Mouse (Mus musculus) heart, adult 8-10 months (tissue): ENCODE measurements around the gene Spock1. TPM values are rescaled to one million over a fixed set of nuclear protein-coding genes. Genes with fewer than 3 reads are reported as not detected.

ENCODE experiments used
- DNase-seq: peaks from one replicate; pipeline ENCODE4 v3.0.0; 2022; ENCODE audit warnings: low spot score
- total RNA-seq, 4 experiments: library from RNA; stranded (reverse); gene quantifications; 2 replicates each; pipeline ENCODE4 v1.2.4; 2022

Gene Spock1
- total RNA-seq, 4 experiments from 2014 or later = 0.25 to 0.53 (median 0.27) TPM; not detected in 1

GRCm38 (mm10) chr13:57865029-57865428 is 43.1 kb downstream of the Spock1 start:
- DNase-seq = no peak

GRCm38 (mm10) chr13:57858491-57858890 is 49.6 kb downstream of the Spock1 start:
- DNase-seq = no peak

- DNase-seq = no peak
Observed at GRCm38 (mm10) chr13:57857016-57857415, 51.1 kb downstream of the Spock1 start.

GRCm38 (mm10) chr13:57856311-57856853 is 51.8 kb downstream of the Spock1 start:
- DNase-seq = no peak

GRCm38 (mm10) chr13:57855766-57856165 is 52.4 kb downstream of the Spock1 start:
- DNase-seq = no peak

DNA sequence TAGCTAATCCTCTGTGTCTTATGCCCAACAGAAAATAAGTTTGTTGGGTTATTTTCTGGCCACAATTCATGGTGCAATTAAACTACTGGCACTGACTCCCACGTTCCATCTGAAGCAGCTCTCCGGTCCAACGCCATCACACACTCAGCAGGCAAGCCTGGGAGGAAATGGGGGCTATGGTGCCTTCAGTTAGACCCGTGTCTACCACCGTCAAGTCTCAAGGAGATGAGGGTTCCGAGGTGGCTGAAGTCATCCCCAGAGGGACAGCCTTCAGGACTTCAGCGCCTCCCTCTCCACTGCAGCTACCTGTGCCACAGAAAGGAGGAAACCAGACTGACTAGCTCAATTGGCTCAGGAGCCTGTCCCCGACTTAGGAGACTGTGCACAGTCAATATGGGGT is 53.7 kb downstream of the Spock1 start:
- DNase-seq = no peak

- DNase-seq = no peak
Observed at GRCm38 (mm10) chr13:57853621-57854020, 54.5 kb downstream of the Spock1 start.

DNA sequence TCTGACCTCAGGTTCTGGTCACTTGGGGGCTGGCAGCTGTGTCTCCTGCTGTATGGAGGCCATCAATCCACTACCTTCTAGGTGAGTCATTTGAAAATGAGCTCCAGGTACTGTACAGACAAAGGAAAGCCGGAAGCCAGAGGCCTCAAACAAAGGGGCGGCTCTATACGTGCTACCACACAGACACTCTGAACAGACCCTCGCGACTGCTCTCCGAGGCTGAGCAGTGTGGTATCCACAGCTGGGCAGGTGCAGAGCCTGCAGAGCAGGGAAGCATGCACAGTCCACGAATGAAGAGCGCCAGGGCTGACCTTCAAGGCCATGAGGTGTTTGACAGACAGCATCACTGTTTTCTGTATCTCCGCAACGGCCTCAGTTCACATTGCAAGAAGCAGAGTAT is 55.0 kb downstream of the Spock1 start:
- DNase-seq = no peak

DNA sequence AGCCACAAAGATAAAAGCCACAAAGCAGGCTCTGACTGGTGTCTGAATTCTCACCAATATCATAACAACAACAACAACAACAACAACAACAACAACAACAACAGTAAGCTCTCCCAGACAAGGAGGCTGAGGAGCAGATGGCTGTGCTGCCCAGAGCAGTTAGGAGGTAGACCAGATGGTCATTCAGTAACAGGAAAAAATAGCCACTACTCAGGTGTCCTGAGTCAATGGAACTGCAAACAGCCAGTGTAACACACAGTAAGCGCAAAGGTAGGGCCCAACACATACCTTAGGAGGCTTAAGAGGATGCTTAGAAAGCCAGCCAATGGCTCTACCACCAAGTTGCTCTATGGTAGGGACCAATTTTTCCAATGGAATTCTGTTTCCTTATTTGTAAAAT is 59.2 kb downstream of the Spock1 start:
- DNase-seq = no peak

DNA sequence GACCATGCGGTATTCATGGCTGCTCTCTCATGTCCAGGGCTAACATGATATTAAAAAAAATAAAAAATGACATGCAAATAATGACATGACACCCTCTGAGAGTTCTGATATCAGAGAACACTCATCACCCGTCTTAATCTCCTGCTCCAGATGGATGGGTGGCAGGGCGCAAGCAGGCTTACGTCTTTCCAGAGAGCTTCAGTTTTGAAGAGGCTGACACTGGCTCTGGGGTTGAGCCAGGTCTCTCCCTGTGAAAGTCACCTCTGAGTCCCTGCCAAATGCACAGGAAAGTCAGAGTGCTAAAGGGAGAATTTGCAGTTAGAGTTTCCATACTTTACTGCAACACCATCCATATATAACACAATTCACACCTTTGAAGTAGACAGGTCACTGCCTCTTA is 61.0 kb downstream of the Spock1 start:
- peak; percentile 2 for DNase-seq

DNA sequence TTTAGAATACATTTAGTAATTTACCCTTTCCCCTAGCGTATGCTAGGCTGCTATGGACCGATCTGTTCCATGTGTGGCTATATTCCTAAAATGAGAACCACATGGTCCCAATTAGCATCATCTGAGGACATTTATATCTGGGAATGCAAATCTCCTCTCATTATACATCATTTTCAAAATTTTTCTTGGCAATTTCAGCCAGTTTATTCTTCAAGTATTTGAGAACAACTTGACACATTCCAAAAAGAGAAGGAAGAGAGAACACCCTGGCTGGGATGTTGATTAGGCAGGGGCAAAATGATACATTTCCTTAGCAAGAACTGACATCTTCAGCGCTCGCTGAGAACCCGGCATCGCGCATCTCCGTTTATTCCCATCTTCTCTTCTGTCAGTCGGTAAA is 61.7 kb downstream of the Spock1 start:
- DNase-seq = no peak

GRCm38 (mm10) chr13:57841141-57841848 is 66.8 kb downstream of the Spock1 start:
- no peak for DNase-seq

GRCm38 (mm10) chr13:57837691-57838437 is 70.3 kb downstream of the Spock1 start:
- DNase-seq = no peak

DNA sequence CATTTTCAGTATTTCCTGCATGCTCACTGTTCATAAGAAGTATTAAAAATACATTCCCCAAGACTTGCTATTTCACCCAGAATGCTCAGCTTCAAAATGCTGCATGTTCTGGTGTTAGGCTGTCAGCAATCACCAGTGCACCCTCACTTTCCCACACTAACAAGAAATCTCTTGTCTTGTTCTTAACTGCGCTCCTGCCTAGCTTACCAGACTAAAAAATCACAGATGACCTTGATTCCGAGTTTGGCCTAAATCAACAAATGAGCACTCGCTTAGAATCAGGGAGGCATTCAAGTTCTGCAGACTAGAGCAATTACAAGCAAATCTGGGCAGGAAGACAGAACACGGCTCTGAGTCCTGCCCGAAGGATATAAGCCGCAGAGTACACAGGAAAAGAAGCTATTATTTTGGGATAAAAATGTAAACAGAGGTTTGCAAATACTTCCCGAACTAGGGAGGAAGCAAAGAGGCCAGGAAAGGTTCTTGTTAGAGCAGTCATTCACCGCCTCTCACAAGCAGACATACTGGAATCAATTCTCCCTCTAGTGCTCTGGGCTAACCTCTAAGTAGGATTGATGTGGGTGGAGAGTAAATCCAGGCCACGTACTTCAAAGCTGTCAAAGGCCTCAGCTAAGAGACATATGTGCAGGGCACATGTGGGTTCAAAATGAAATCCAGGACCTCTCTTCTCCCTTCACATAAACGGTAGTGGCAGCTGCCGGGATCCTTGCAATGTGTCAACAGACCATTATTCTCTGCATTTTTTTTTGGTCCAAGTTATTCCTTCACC is 76.6 kb downstream of the Spock1 start:
- no peak for DNase-seq

- no peak for DNase-seq
Observed at GRCm38 (mm10) chr13:57830896-57831295, 77.2 kb downstream of the Spock1 start.

- DNase-seq = no peak
Observed at GRCm38 (mm10) chr13:57830091-57830490, 78.0 kb downstream of the Spock1 start.

DNA sequence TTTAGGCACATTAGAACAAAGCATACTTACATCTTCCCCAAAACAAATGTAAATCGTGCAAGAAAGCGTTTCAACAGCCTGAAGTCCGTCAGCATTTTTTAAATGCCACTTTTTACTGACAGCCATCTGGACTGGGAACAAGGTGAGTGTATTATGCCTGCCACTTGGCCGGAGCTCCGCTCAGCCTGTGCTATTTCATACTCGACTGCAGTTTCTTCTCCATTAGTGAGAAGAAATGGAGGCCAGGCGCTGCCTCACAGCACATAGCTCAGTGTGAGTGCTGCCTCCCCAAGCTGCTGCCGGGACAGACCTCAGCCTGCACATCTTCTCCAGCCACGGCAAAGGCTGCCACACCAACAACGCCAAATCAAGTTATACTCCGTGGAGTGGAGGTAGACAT is 91.9 kb downstream of the Spock1 start:
- DNase-seq = no peak

- no peak for DNase-seq
Observed at GRCm38 (mm10) chr13:57812643-57813042, 95.5 kb downstream of the Spock1 start.

DNA sequence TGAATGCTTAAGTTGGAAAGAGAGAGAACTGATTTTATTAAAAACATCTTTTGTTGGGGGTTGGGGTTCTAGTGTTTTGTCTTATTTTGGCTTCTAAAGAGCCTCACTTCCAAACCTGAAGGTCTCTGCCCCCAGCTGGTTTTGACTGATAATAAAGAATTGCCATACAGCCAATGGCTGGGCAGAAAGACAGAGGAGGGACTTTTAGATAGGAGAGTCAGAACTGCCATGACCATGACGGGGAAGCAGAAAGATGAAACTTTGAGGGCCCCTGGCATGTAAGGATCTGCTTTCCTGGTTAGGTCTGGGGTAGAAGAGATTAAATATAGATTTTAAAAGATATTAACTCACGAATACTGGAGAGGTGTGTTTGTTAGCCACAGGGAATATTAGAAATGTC is 96.9 kb downstream of the Spock1 start:
- no peak for DNase-seq

DNA sequence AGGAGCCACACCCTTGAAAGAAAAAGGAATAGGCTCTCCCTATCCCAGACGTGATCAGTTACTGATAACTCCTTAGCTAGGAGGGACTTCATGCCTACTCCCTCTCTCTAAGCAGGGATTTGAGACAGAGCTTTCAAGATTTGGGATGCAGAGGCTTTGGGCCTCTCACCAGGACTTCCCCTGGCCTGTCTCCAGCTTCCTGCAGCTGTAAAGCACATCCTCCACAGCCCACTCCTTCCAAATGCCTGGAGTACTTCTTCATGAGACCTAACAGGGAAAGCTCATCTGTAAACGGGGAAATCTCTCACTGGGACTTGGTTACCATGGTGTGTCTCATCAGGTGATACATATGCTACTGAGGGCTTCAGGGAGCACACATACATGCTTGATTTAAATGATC is 97.3 kb downstream of the Spock1 start:
- DNase-seq = no peak

- DNase-seq = no peak
Observed at GRCm38 (mm10) chr13:57810083-57810482, 98.0 kb downstream of the Spock1 start.

DNA sequence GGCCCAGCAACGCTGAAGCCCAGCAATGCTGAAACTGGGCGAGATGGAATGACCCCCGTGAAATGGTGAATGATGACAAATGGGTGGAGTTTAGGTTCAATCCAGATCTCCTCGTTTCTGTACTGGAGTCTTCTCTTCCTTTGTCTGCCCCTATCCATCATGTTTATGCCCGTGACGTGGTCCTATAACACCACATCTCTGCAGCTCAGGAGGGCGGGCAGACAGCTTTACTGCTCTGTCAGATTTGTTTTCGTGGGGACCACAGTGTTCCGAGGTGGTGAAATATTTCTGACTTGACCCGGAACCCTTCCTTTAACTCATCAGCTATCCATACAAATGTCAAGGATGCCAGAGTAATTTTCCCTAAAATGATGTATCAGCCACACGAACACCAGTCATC is 98.5 kb downstream of the Spock1 start:
- DNase-seq = no peak
